Mouse (Mus musculus): ENCODE results near the gene R3hdm4. TPM values are rescaled to one million over a fixed set of nuclear protein-coding genes. Genes with fewer than 3 reads are reported as not detected.

The R3hdm4 gene
- total RNA-seq (2021) (10 to 100 TPM; 82.4 to 85.6 TPM), polyA plus RNA-seq (2012; rRNA removed) (119 and 123 TPM in 2 replicates)
- long read RNA-seq, transcript R3hdm4-201 (8 exons, 1,898 nt): major isoform, 73 of 92 reads
- long read RNA-seq, partial matches to known transcripts: 6 of 92 reads
- long read RNA-seq, other reads (novel, unspliced or antisense): 13 of 92 reads

- TF ChIP-seq EP300 (IDR thresholded peaks at IDR 0.05; ENCODE audit: insufficient read depth, low read depth, low read length): no peak
- WGBS: 9% methylated on average over 41 of the region's 41 CpGs
- intact Hi-C loops (cut with DNase I): no loop called here
These were observed at the start of gene R3hdm4 for GRCm38 (mm10) chr10:79920958-79921535. R3hdm4 (minus strand) TSS chr10:79921208.

GRCm38 (mm10) chr10:79970415-79971182 is 49.6 kb upstream of the R3hdm4 start, which contains the start of gene Grin3b:
Grin3b (plus strand) TSS chr10:79970715.
- H3K4me3 ChIP-seq: peak within 1 kb of the TSS; percentile 1; the same call in 1 of the 2 replicates
- H3K27me3 ChIP-seq (ENCODE audit: control insufficient read depth, insufficient read depth, low read length): peaks cover 7% of the 10 kb centered on the region
- H3K27ac ChIP-seq: no peak within 1 kb of the TSS
- 0 out of 2 replicates have a peak within 1 kb of the TSS, but pooled peaks have one; percentile 14 for H3K9ac ChIP-seq (ENCODE audit: low read depth, low read length)
- no peaks in the 10 kb centered on the region for H3K79me2 ChIP-seq (replicated peaks; ENCODE audit: control insufficient read depth, insufficient read depth, low read length)
- no peak for DNase-seq
- intact Hi-C loops (cut with DNase I): no loop called here
- no peaks in the 10 kb centered on the region for H3K4me1 ChIP-seq (ENCODE audit: control insufficient read depth, insufficient read depth, low read length)
- TF ChIP-seq EP300 (IDR thresholded peaks at IDR 0.05; ENCODE audit: insufficient read depth, low read depth, low read length) (no peak), POLR2A (IDR thresholded peaks at IDR 0.05; ENCODE audit: insufficient read depth, low read depth, low read length) (no peak), CTCF (IDR thresholded peaks at IDR 0.05) (no peak)
- no peaks in the 10 kb centered on the region for H3K36me3 ChIP-seq (ENCODE audit: control insufficient read depth, insufficient read depth, low read length)
- WGBS: 6% methylated on average over 47 of the region's 47 CpGs

More at GRCm38 (mm10) chr10:79920958-79921535, at the start of gene R3hdm4:
- no peak for DNase-seq
- Histone ChIP-seq H3K4me3 (no peak within 1 kb of the TSS), H3K79me2 (replicated peaks; ENCODE audit: control insufficient read depth, insufficient read depth, low read length) (0 out of 2 replicates have a peak, but pooled peaks cover 2% of the 10 kb centered on the region), H3K36me3 (ENCODE audit: control insufficient read depth, insufficient read depth, low read length) (no peaks in the 10 kb centered on the region), H3K27ac (no peak within 1 kb of the TSS), H3K27me3 (ENCODE audit: control insufficient read depth, insufficient read depth, low read length) (peaks cover 17% of the 10 kb centered on the region), H3K9ac (ENCODE audit: low read depth, low read length) (no peak within 1 kb of the TSS), H3K4me1 (ENCODE audit: control insufficient read depth, insufficient read depth, low read length) (peaks cover 3% of the 10 kb centered on the region)

- no peak for DNase-seq
- Histone ChIP-seq H3K79me2 (replicated peaks; ENCODE audit: control insufficient read depth, insufficient read depth, low read length) (no peaks in the 10 kb centered on the region), H3K4me3 (no peak overlapping the region), H3K27ac (no peak overlapping the region), H3K9ac (ENCODE audit: low read depth, low read length) (no peak overlapping the region), H3K4me1 (ENCODE audit: control insufficient read depth, insufficient read depth, low read length) (no peaks in the 10 kb centered on the region), H3K27me3 (ENCODE audit: control insufficient read depth, insufficient read depth, low read length) (peaks cover 7% of the 10 kb centered on the region), H3K36me3 (ENCODE audit: control insufficient read depth, insufficient read depth, low read length) (no peaks in the 10 kb centered on the region)
- intact Hi-C loops (cut with DNase I): no loop called here
- WGBS: 33% methylated on average over 3 of the region's 3 CpGs
- TF ChIP-seq CTCF (IDR thresholded peaks at IDR 0.05): no peak
- no peak for TF ChIP-seq POLR2A (IDR thresholded peaks at IDR 0.05; ENCODE audit: insufficient read depth, low read depth, low read length)
- TF ChIP-seq EP300 (IDR thresholded peaks at IDR 0.05; ENCODE audit: insufficient read depth, low read depth, low read length): no peak
These were observed 48.1 kb upstream of the R3hdm4 start for GRCm38 (mm10) chr10:79969124-79969568.

GRCm38 (mm10) chr10:79968181-79968580 is 47.2 kb upstream of the R3hdm4 start:
- H3K79me2 ChIP-seq (replicated peaks; ENCODE audit: control insufficient read depth, insufficient read depth, low read length): no peaks in the 10 kb centered on the region
- TF ChIP-seq EP300 (IDR thresholded peaks at IDR 0.05; ENCODE audit: insufficient read depth, low read depth, low read length) (no peak), CTCF (IDR thresholded peaks at IDR 0.05) (no peak), POLR2A (IDR thresholded peaks at IDR 0.05; ENCODE audit: insufficient read depth, low read depth, low read length) (no peak)
- no peaks in the 10 kb centered on the region for H3K4me1 ChIP-seq (ENCODE audit: control insufficient read depth, insufficient read depth, low read length)
- H3K27me3 ChIP-seq (ENCODE audit: control insufficient read depth, insufficient read depth, low read length): peaks cover 7% of the 10 kb centered on the region
- H3K27ac ChIP-seq: no peak overlapping the region
- intact Hi-C loops (cut with DNase I): no loop called here
- H3K4me3 ChIP-seq: no peak overlapping the region
- no peak for DNase-seq
- H3K9ac ChIP-seq (ENCODE audit: low read depth, low read length): no peak overlapping the region
- WGBS: 78% methylated on average over 1 of the region's 1 CpGs
- no peaks in the 10 kb centered on the region for H3K36me3 ChIP-seq (ENCODE audit: control insufficient read depth, insufficient read depth, low read length)

GRCm38 (mm10) chr10:79966886-79967400 is 45.9 kb upstream of the R3hdm4 start:
- Histone ChIP-seq H3K79me2 (replicated peaks; ENCODE audit: control insufficient read depth, insufficient read depth, low read length) (no peaks in the 10 kb centered on the region), H3K27ac (peak overlapping the region; percentile 78), H3K4me3 (no peak overlapping the region), H3K27me3 (ENCODE audit: control insufficient read depth, insufficient read depth, low read length) (peaks cover 7% of the 10 kb centered on the region), H3K9ac (ENCODE audit: low read depth, low read length) (no peak overlapping the region), H3K36me3 (ENCODE audit: control insufficient read depth, insufficient read depth, low read length) (no peaks in the 10 kb centered on the region), H3K4me1 (ENCODE audit: control insufficient read depth, insufficient read depth, low read length) (no peaks in the 10 kb centered on the region)
- intact Hi-C loops (cut with DNase I): no loop called here
- WGBS: 79% methylated on average over 5 of the region's 5 CpGs
- TF ChIP-seq POLR2A (IDR thresholded peaks at IDR 0.05; ENCODE audit: insufficient read depth, low read depth, low read length): no peak
- 0 out of 2 replicates have a peak, but pooled peaks have one; percentile 27 for TF ChIP-seq EP300 (IDR thresholded peaks at IDR 0.05; ENCODE audit: insufficient read depth, low read depth, low read length)
- no peak for TF ChIP-seq CTCF (IDR thresholded peaks at IDR 0.05)
- DNase-seq: peak in 1 of 2 experiments; percentile 73

All from heart, adult 2 months (tissue).